Mouse (Mus musculus) MEL (cell line): ENCODE results near the gene Rnf5. TPM values are rescaled to one million over a fixed set of nuclear protein-coding genes. Genes with fewer than 3 reads are reported as not detected.

Experiments
- DNase-seq: peaks from one replicate; pipeline ENCODE4 v3.0.0; 2011; ENCODE audit warnings: low read depth, low spot score
- H3K27ac ChIP-seq: 2 replicates; pipeline ENCODE4 v1.5.1; 2012; ENCODE audit warnings: low read depth, mild to moderate bottlenecking, control low read depth, low read length, moderate library complexity; ENCODE audit not compliant: control insufficient read depth
- H3K27me3 ChIP-seq, 2 experiments: fragments of 150-350 bp in 1 of 2; sonication (generic) in 1 of 2; 2 replicates each; pipeline ENCODE4 v1.6.1; 2012; ENCODE audit warnings: low read length in 2 of 2, mild to moderate bottlenecking in 2 of 2, improper control_type of control experiment in 1 of 2, moderate library complexity in 1 of 2; ENCODE audit not compliant: insufficient read depth in 2 of 2, control insufficient read depth in 1 of 2
- H3K36me3 ChIP-seq, 2 experiments: 2 replicates each; pipeline ENCODE4 v1.6.1; 2012 to 2014; ENCODE audit warnings: low read length in 2 of 2, improper control_type of control experiment in 1 of 2, inconsistent platforms in 1 of 2, mild to moderate bottlenecking in 1 of 2; ENCODE audit not compliant: insufficient read depth in 2 of 2, control insufficient read depth in 1 of 2
- H3K4me1 ChIP-seq, 2 experiments: fragments of 150-350 bp in 1 of 2; sonication (generic) in 1 of 2; 2 replicates each; pipeline ENCODE4 v1.6.1; 2012; ENCODE audit warnings: low read length in 2 of 2, improper control_type of control experiment in 1 of 2, mild to moderate bottlenecking in 1 of 2; ENCODE audit not compliant: insufficient read depth in 2 of 2, control insufficient read depth in 1 of 2
- H3K4me3 ChIP-seq, 2 experiments: fragments of 150-350 bp in 1 of 2; sonication (generic) in 1 of 2; 2 replicates each; pipeline ENCODE4 v1.5.1; 2012; ENCODE audit warnings: low read depth in 2 of 2, low read length in 2 of 2, mild to moderate bottlenecking in 2 of 2, moderate library complexity in 2 of 2, control low read depth in 1 of 2, improper control_type of control experiment in 1 of 2; ENCODE audit not compliant: control insufficient read depth in 1 of 2, insufficient read depth in 1 of 2
- H3K79me2 ChIP-seq: 2 replicates; pipeline ENCODE4 v1.6.1; 2012; ENCODE audit warnings: mild to moderate bottlenecking, low read length, moderate library complexity; ENCODE audit not compliant: control insufficient read depth, poor library complexity, insufficient read depth
- H3K9ac ChIP-seq: 2 replicates; pipeline ENCODE4 v1.6.1; 2012; ENCODE audit warnings: low read depth, mild to moderate bottlenecking, control low read depth, low read length, moderate library complexity; ENCODE audit not compliant: control insufficient read depth, poor library complexity, severe bottlenecking
- H3K9me3 ChIP-seq: fragments of 150-350 bp; sonication (generic); replicated peaks from 2 replicates; pipeline ENCODE4 v1.6.1; 2012; ENCODE audit warnings: mild to moderate bottlenecking, low read length, improper control_type of control experiment, moderate library complexity; ENCODE audit not compliant: insufficient read depth
- CHD1 ChIP-seq: IDR thresholded peaks from 2 replicates; pipeline ENCODE4 v1.6.1; 2012; ENCODE audit warnings: low read depth, mild to moderate bottlenecking, inconsistent platforms, low read length, improper control_type of control experiment
- CTCF ChIP-seq, 3 experiments: IDR thresholded peaks in 2 of 3; conservative IDR thresholded peaks in 1 of 3; 2 replicates each; pipeline ENCODE4 v1.5.1; 2011 to 2012; ENCODE audit warnings: low read length in 3 of 3, low read depth in 2 of 3, mild to moderate bottlenecking in 2 of 3, improper control_type of control experiment in 1 of 3, inconsistent platforms in 1 of 3, mixed read lengths in 1 of 3, moderate library complexity in 1 of 3; ENCODE audit not compliant: control insufficient read depth in 1 of 3, insufficient read depth in 1 of 3, poor library complexity in 1 of 3, severe bottlenecking in 1 of 3
- ELF1 ChIP-seq: IDR thresholded peaks from 2 replicates; pipeline ENCODE4 v1.6.1; 2014; ENCODE audit warnings: low read depth, mild to moderate bottlenecking, inconsistent platforms, low read length, improper control_type of control experiment, moderate library complexity
- EP300 ChIP-seq, 2 experiments: IDR thresholded peaks; 2 replicates each; pipeline ENCODE4 v1.6.1; 2011; ENCODE audit warnings: improper control_type of control experiment in 2 of 2, low read length in 2 of 2, low read depth in 1 of 2, mild to moderate bottlenecking in 1 of 2
- GATA1 ChIP-seq: IDR thresholded peaks from 2 replicates; pipeline ENCODE4 v1.6.1; 2011; ENCODE audit warnings: low read depth, low read length, improper control_type of control experiment
- KAT2A ChIP-seq: conservative IDR thresholded peaks from 2 replicates; pipeline ENCODE4 v1.6.1; 2012; ENCODE audit warnings: low read depth, low read length, improper control_type of control experiment, inconsistent platforms
- MAFK ChIP-seq: IDR thresholded peaks from 2 replicates; pipeline ENCODE4 v1.6.1; 2011; ENCODE audit warnings: low read depth, mild to moderate bottlenecking, low read length, improper control_type of control experiment, borderline replicate concordance
- MAX ChIP-seq: IDR thresholded peaks from 2 replicates; pipeline ENCODE4 v1.6.1; 2011; ENCODE audit warnings: low read length, improper control_type of control experiment
- MAZ ChIP-seq: IDR thresholded peaks from 2 replicates; pipeline ENCODE4 v1.6.1; 2012; ENCODE audit warnings: low read depth, mild to moderate bottlenecking, inconsistent platforms, low read length, improper control_type of control experiment
- MEF2A ChIP-seq: IDR thresholded peaks from 2 replicates; pipeline ENCODE4 v1.6.1; 2014; ENCODE audit warnings: low read depth, mild to moderate bottlenecking, inconsistent platforms, low read length, improper control_type of control experiment; ENCODE audit not compliant: poor library complexity, insufficient replicate concordance, severe bottlenecking; ENCODE audit errors: extremely low read depth
- MYC ChIP-seq: IDR thresholded peaks from 2 replicates; pipeline ENCODE4 v1.6.1; 2011; ENCODE audit warnings: low read depth, mild to moderate bottlenecking, low read length, improper control_type of control experiment, moderate library complexity
- NRF1 ChIP-seq: IDR thresholded peaks from 2 replicates; pipeline ENCODE4 v1.6.1; 2014; ENCODE audit warnings: low read depth, mild to moderate bottlenecking, inconsistent platforms, low read length, improper control_type of control experiment, moderate library complexity; ENCODE audit not compliant: poor library complexity, insufficient read depth, severe bottlenecking
- POLR2A ChIP-seq, 2 experiments: IDR thresholded peaks; 2 replicates each; pipeline ENCODE4 v1.6.1; 2011 to 2012; ENCODE audit warnings: low read length in 2 of 2, mild to moderate bottlenecking in 2 of 2, control low read depth in 1 of 2, improper control_type of control experiment in 1 of 2, low read depth in 1 of 2, moderate library complexity in 1 of 2; ENCODE audit not compliant: control insufficient read depth in 1 of 2, insufficient read depth in 1 of 2, poor library complexity in 1 of 2
- POLR2AphosphoS2 ChIP-seq: IDR thresholded peaks from 2 replicates; pipeline ENCODE4 v1.6.1; 2011; ENCODE audit warnings: low read length, improper control_type of control experiment
- RAD21 ChIP-seq: IDR thresholded peaks from 2 replicates; pipeline ENCODE4 v1.6.1; 2011; ENCODE audit warnings: mild to moderate bottlenecking, low read depth, low read length, improper control_type of control experiment
- SIN3A ChIP-seq: IDR thresholded peaks from 2 replicates; pipeline ENCODE4 v1.6.1; 2012; ENCODE audit warnings: low read length, improper control_type of control experiment, inconsistent platforms
- SMC3 ChIP-seq: IDR thresholded peaks from 2 replicates; pipeline ENCODE4 v1.6.1; 2011; ENCODE audit warnings: low read depth, low read length, improper control_type of control experiment
- TAL1 ChIP-seq: IDR thresholded peaks from 2 replicates; pipeline ENCODE4 v1.6.1; 2012; ENCODE audit warnings: mild to moderate bottlenecking, inconsistent platforms, low read length, moderate library complexity, mixed read lengths
- TCF12 ChIP-seq: IDR thresholded peaks from 2 replicates; pipeline ENCODE4 v1.6.1; 2014; ENCODE audit warnings: low read depth, mild to moderate bottlenecking, inconsistent platforms, low read length, improper control_type of control experiment, moderate library complexity
- USF1 ChIP-seq: IDR thresholded peaks from 2 replicates; pipeline ENCODE4 v1.6.1; 2014; ENCODE audit warnings: low read depth, mild to moderate bottlenecking, inconsistent platforms, low read length, improper control_type of control experiment, moderate library complexity
- USF2 ChIP-seq, 2 experiments: IDR thresholded peaks; 2 replicates each; pipeline ENCODE4 v1.6.1; 2011 to 2012; ENCODE audit warnings: improper control_type of control experiment in 2 of 2, low read length in 2 of 2, borderline replicate concordance in 1 of 2, inconsistent platforms in 1 of 2, low read depth in 1 of 2, mild to moderate bottlenecking in 1 of 2; ENCODE audit not compliant: insufficient read depth in 1 of 2
- ZC3H11A ChIP-seq: IDR thresholded peaks from 2 replicates; pipeline ENCODE4 v1.6.1; 2012; ENCODE audit warnings: low read depth, mild to moderate bottlenecking, inconsistent platforms, low read length, improper control_type of control experiment
- ZKSCAN1 ChIP-seq: IDR thresholded peaks from 2 replicates; pipeline ENCODE4 v1.6.1; 2012; ENCODE audit warnings: low read depth, mild to moderate bottlenecking, inconsistent platforms, low read length, improper control_type of control experiment, moderate library complexity
- polyA plus RNA-seq, 2 experiments: library from polyadenylated mRNA; stranded (reverse) in 1 of 2; unstranded in 1 of 2; fragments of >175 nt in 1 of 2; fragments of >200 nt in 1 of 2; gene quantifications; 2 replicates each; pipeline versions ENCODE4 v1.2.1 to v1.2.4; 2012; ENCODE audit warnings: low replicate concordance in 2 of 2, low read depth in 1 of 2; ENCODE audit not compliant: insufficient read length in 2 of 2, insufficient read depth in 1 of 2, missing spikeins in 1 of 2
- total RNA-seq: library from RNA; depleted of rRNA; stranded (reverse); fragments of 300-350 nt; gene quantifications from 2 replicates; pipeline ENCODE4 v1.2.3, GENCODE M21; 2012

Gene Rnf5
- total and polyA plus RNA-seq, 3 experiments: 24.8 to 85.1 TPM; not detected in 1

DNA sequence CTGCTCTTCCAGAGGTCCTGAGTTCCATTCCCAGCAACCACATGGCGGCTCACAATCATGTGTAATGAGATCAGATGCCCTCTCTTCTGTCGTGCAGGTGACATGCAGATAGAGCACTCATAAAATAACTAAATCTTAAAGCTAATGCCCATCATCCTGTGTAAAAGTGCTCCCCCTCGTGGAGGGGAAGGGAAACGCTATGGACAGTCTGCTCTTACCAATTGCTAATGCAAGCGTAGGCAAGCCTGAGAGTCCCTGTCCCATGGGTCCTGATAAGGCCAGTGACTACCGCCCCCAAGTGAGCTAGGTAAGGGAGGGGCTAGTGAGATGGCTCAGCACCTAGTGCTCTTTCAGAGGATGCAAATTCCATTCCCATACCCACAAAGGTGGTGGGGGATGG lies 15.5 kb upstream of the Rnf5 start:
- H3K27ac ChIP-seq: no peak overlapping the region
- peaks cover 0 to 10% of the 10 kb centered on the region in 2 experiments; a peak in 3 of 4 replicates for H3K36me3 ChIP-seq
- no peaks in the 10 kb centered on the region for H3K79me2 ChIP-seq
- no peak overlapping the region for H3K9ac ChIP-seq
- TF ChIP-seq EP300 (IDR thresholded peaks at IDR 0.05; ENCODE audit: low read depth in 1 of 2, low read length in 2 of 2) (no peak), TAL1 (no peak), CTCF (IDR thresholded peaks at IDR 0.05 in 2 of 3, conservative IDR thresholded peaks at IDR 0.05 in 1 of 3; ENCODE audit: control insufficient read depth in 1 of 3, insufficient read depth in 1 of 3, low read depth in 2 of 3, low read length in 3 of 3, poor library complexity in 1 of 3, severe bottlenecking in 1 of 3) (peak; percentile 72 to 96 (median 85)), POLR2AphosphoS2 (no peak), SIN3A (no peak), NRF1 (no peak), RAD21 (peak; percentile 77), ELF1 (no peak), MAFK (no peak), USF1 (no peak), SMC3 (peak; percentile 86), MYC (no peak), ZC3H11A (peak; percentile 42), KAT2A (no peak), ZKSCAN1 (no peak), MEF2A (no peak), USF2 (IDR thresholded peaks at IDR 0.05; ENCODE audit: borderline replicate concordance in 1 of 2, insufficient read depth in 1 of 2, low read depth in 1 of 2, low read length in 2 of 2) (no peak), TCF12 (no peak), GATA1 (peak; percentile 51; the same call in 1 of the 2 replicates)
- H3K9me3 ChIP-seq: no peaks in the 10 kb centered on the region
- no peaks in the 10 kb centered on the region for H3K27me3 ChIP-seq
- peaks cover 2 to 14% of the 10 kb centered on the region in 2 experiments; a peak in 3 of 4 replicates for H3K4me1 ChIP-seq
- DNase-seq: peak; percentile 90
- no peak overlapping the region for H3K4me3 ChIP-seq

GRCm38 (mm10) chr17:34615871-34616270 lies 12.4 kb upstream of the Rnf5 start, which contains the start of gene Egfl8:
Egfl8 (minus strand) TSS chr17:34615971.
- Histone ChIP-seq H3K27me3 (no peaks in the 10 kb centered on the region), H3K36me3 (peaks cover 0 to 13% of the 10 kb centered on the region in 2 experiments; a peak in 2 of 4 replicates), H3K79me2 (no peaks in the 10 kb centered on the region), H3K27ac (no peak within 1 kb of the TSS), H3K9me3 (no peaks in the 10 kb centered on the region)
- DNase-seq: no peak
- TF ChIP-seq ZC3H11A (no peak), MAZ (no peak), TAL1 (no peak), CHD1 (no peak), POLR2A (IDR thresholded peaks at IDR 0.05; ENCODE audit: control insufficient read depth in 1 of 2, insufficient read depth in 1 of 2, low read depth in 1 of 2, low read length in 2 of 2, poor library complexity in 1 of 2) (no peak; a peak in 1 of 4 replicates), MAX (no peak)
- TF ChIP-seq, all 39 proteins: peak for 0
- no peak within 1 kb of the TSS for H3K4me3 ChIP-seq
- no peak within 1 kb of the TSS for H3K9ac ChIP-seq
- peaks cover 5 to 19% of the 10 kb centered on the region in 2 experiments; a peak in 3 of 4 replicates for H3K4me1 ChIP-seq
